Mouse (Mus musculus): Measurements from ENCODE around the gene Hmgcll1. TPM values are rescaled to one million over a fixed set of nuclear protein-coding genes. Genes with fewer than 3 reads are reported as not detected.

The Hmgcll1 gene
- total RNA-seq (2021): 1 to 10 TPM; 1.9 to 2.7 TPM
- polyA plus RNA-seq (2012; rRNA removed): 0.79 and 0.87 TPM in 2 replicates
- long read RNA-seq, partial matches to known transcripts: 0 of 1 reads
- long read RNA-seq, other reads (novel, unspliced or antisense): 1 of 1 reads

- peak; percentile 28 for DNase-seq
These were observed at the start of gene Hmgcll1 for GRCm38 (mm10) chr9:76014631-76015531. Gene Hmgcll1 (plus strand): TSS chr9:76014855.

- DNase-seq: no peak
These were observed 34.6 kb upstream of the Hmgcll1 start for GRCm38 (mm10) chr9:75980097-75980496.

GRCm38 (mm10) chr9:75981139-75981538 is 33.5 kb upstream of the Hmgcll1 start:
- no peak for DNase-seq

GRCm38 (mm10) chr9:75989491-75989890 is 25.2 kb upstream of the Hmgcll1 start:
- DNase-seq: no peak

- DNase-seq: no peak
These were observed 15.8 kb upstream of the Hmgcll1 start for GRCm38 (mm10) chr9:75998791-75999350.

- no peak for DNase-seq
These were observed 13.5 kb upstream of the Hmgcll1 start for GRCm38 (mm10) chr9:76000876-76001858.

GRCm38 (mm10) chr9:76003066-76003465 is 11.6 kb upstream of the Hmgcll1 start:
- no peak for DNase-seq

- DNase-seq: no peak
These were observed 11.0 kb upstream of the Hmgcll1 start for GRCm38 (mm10) chr9:76003637-76004036.

GRCm38 (mm10) chr9:76007342-76007970 is 7.2 kb upstream of the Hmgcll1 start:
- DNase-seq: no peak

- no peak for DNase-seq
These were observed 866 bp upstream of the Hmgcll1 start for GRCm38 (mm10) chr9:76013789-76014188.

- DNase-seq: no peak
These were observed 1.3 kb downstream of the Hmgcll1 start for GRCm38 (mm10) chr9:76015971-76016370.

- no peak for DNase-seq
These were observed 1.9 kb downstream of the Hmgcll1 start for GRCm38 (mm10) chr9:76016506-76016905.

GRCm38 (mm10) chr9:76023551-76023973 is 8.9 kb downstream of the Hmgcll1 start:
- no peak for DNase-seq

- DNase-seq: peak; percentile 20
These were observed 9.9 kb downstream of the Hmgcll1 start for GRCm38 (mm10) chr9:76024277-76025246.

GRCm38 (mm10) chr9:76029471-76030199 is 15.0 kb downstream of the Hmgcll1 start:
- no peak for DNase-seq

- no peak for DNase-seq
These were observed 20.4 kb downstream of the Hmgcll1 start for GRCm38 (mm10) chr9:76035058-76035457.

GRCm38 (mm10) chr9:76038327-76039103 is 23.9 kb downstream of the Hmgcll1 start:
- no peak for DNase-seq

- no peak for DNase-seq
These were observed 25.1 kb downstream of the Hmgcll1 start for GRCm38 (mm10) chr9:76039711-76040110.

GRCm38 (mm10) chr9:76043341-76043740 is 28.7 kb downstream of the Hmgcll1 start:
- DNase-seq: no peak

All from adrenal gland, adult 2 months (tissue).